ENCODE assay signal across 15 mouse cellular contexts in the genomic region with DNA sequence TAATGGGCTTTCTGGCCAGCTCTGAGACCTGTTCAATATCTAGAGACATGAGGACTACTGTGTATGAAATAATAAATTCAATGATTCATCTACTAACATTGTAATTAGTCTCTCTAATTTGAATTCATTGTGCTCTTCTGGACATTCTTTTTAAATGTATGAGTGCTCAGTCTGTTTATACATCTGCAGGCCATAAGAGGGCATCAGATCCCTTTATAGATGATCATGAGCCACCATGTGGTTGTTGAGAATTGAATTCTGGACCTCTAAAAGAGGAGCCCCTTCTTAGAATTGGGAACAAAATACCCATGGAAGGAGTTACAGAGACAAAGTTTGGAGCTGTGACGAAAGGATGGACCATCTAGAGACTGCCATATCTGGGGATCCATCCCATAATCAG.
DNase-seq lines count a peak whose midpoint lies in the region; ATAC-seq and TF ChIP-seq lines count a peak whose summit lies in the region.
"Had no signal": no experiment of that assay in that cellular context is flagged by ENCODE, and none has a peak within 500 bp of the region (broad histone marks: within the 10 kb centered on the region; RNA-seq: fewer than 3 reads in every experiment).

No protein-coding gene starts in this region.

- TF ChIP-seq POLR2A in brain, embryonic 14.5 days (IDR thresholded peaks at IDR 0.05; ENCODE audit: borderline replicate concordance, extremely low read depth, insufficient read depth, insufficient read length, poor library complexity, severe bottlenecking): no peak

- H3K4me1 ChIP-seq in forebrain, embryonic 12.5 days: no peaks in the 10 kb centered on the region
- no peaks in the 10 kb centered on the region for H3K4me1 ChIP-seq in forebrain, embryonic 11.5 days (replicated peaks; ENCODE audit: control insufficient read depth, insufficient read depth, low read length)
- no peaks in the 10 kb centered on the region for H3K4me1 ChIP-seq in lung, postnatal 0 days (ENCODE audit: insufficient read depth, low read depth, low read length)
- H3K4me1 ChIP-seq: embryonic facial prominence, embryonic 12.5 days; limb, embryonic 15.5 days; midbrain, embryonic 10.5 days; stomach, embryonic 15.5 days had no signal

- TF ChIP-seq EP300 in lung, postnatal 0 days (IDR thresholded peaks at IDR 0.05): no peak

- H3K9ac ChIP-seq in forebrain, embryonic 12.5 days: no peak overlapping the region
- no peak overlapping the region for H3K9ac ChIP-seq in forebrain, embryonic 11.5 days (ENCODE audit: low read length)
- no peak overlapping the region for H3K9ac ChIP-seq in lung, postnatal 0 days (replicated peaks; ENCODE audit: low read depth)
- H3K9ac ChIP-seq: embryonic facial prominence, embryonic 12.5 days; limb, embryonic 15.5 days; stomach, embryonic 15.5 days had no signal

- H3K36me3 ChIP-seq in forebrain, embryonic 12.5 days (replicated peaks): no peaks in the 10 kb centered on the region
- H3K36me3 ChIP-seq in forebrain, embryonic 11.5 days (ENCODE audit: control insufficient read depth, insufficient read depth, low read length): no peaks in the 10 kb centered on the region
- H3K36me3 ChIP-seq in lung, postnatal 0 days (ENCODE audit: insufficient read depth, low read length): no peaks in the 10 kb centered on the region
- H3K36me3 ChIP-seq: embryonic facial prominence, embryonic 12.5 days; limb, embryonic 15.5 days; midbrain, embryonic 10.5 days; stomach, embryonic 15.5 days had no signal

- DNase-seq in forebrain, embryonic 11.5 days (ENCODE audit: low spot score): no peak
- peak; percentile 26 for DNase-seq in lung, postnatal 0 days (ENCODE audit: low spot score)
- no peak for DNase-seq in lung, postnatal 4 days
- DNase-seq in brain, embryonic 14.5 days (ENCODE audit: low read depth): peak; percentile 68
- peak; percentile 61 for DNase-seq in retina, embryonic 14.5 days (ENCODE audit: low spot score)
- DNase-seq in adrenal gland, postnatal 10 days: no peak
- DNase-seq: adrenal gland, adult 2 months; gastrocnemius, postnatal 36 days had no signal

- no peak overlapping the region for H3K4me2 ChIP-seq in forebrain, embryonic 12.5 days
- no peak overlapping the region for H3K4me2 ChIP-seq in forebrain, embryonic 11.5 days (ENCODE audit: low read depth, low read length, severe bottlenecking)
- no peak overlapping the region for H3K4me2 ChIP-seq in lung, postnatal 0 days (replicated peaks; ENCODE audit: low read depth, low read length)
- H3K4me2 ChIP-seq: embryonic facial prominence, embryonic 12.5 days; limb, embryonic 15.5 days; stomach, embryonic 15.5 days had no signal

- WGBS in forebrain, embryonic 12.5 days: 77% methylated on average over 1 of the region's 1 CpGs
- 91% methylated on average over 1 of the region's 1 CpGs for WGBS in forebrain, embryonic 11.5 days
- no CpG with 5 or more reads among the region's 1 CpGs for WGBS in lung, postnatal 0 days

- no peaks in the 10 kb centered on the region for H3K9me3 ChIP-seq in forebrain, embryonic 12.5 days
- no peaks in the 10 kb centered on the region for H3K9me3 ChIP-seq in forebrain, embryonic 11.5 days (ENCODE audit: control insufficient read depth, low read length)
- no peaks in the 10 kb centered on the region for H3K9me3 ChIP-seq in lung, postnatal 0 days (ENCODE audit: low read length)
- H3K9me3 ChIP-seq: embryonic facial prominence, embryonic 12.5 days; limb, embryonic 15.5 days; midbrain, embryonic 10.5 days; stomach, embryonic 15.5 days had no signal

- no peak overlapping the region for H3K4me3 ChIP-seq in forebrain, embryonic 12.5 days (replicated peaks)
- H3K4me3 ChIP-seq in forebrain, embryonic 11.5 days (ENCODE audit: low read depth, low read length): no peak overlapping the region
- no peak overlapping the region for H3K4me3 ChIP-seq in lung, postnatal 0 days (ENCODE audit: low read depth, low read length)
- H3K4me3 ChIP-seq: embryonic facial prominence, embryonic 12.5 days; limb, embryonic 15.5 days; midbrain, embryonic 10.5 days; stomach, embryonic 15.5 days had no signal

- H3K27ac ChIP-seq in forebrain, embryonic 12.5 days: no peak overlapping the region
- H3K27ac ChIP-seq in forebrain, embryonic 11.5 days (ENCODE audit: low read depth, low read length): no peak overlapping the region
- no peak overlapping the region for H3K27ac ChIP-seq in lung, postnatal 0 days (ENCODE audit: low read length)
- H3K27ac ChIP-seq: embryonic facial prominence, embryonic 12.5 days; limb, embryonic 15.5 days; midbrain, embryonic 10.5 days; stomach, embryonic 15.5 days had no signal

- ATAC-seq in forebrain, embryonic 12.5 days (ENCODE audit: low FRiP score): 0 out of 2 replicates have a peak, but pooled peaks have one; percentile 63
- ATAC-seq in forebrain, embryonic 11.5 days (replicated peaks; ENCODE audit: low FRiP score): no peak
- ATAC-seq in lung, postnatal 0 days: no peak
- no peak for ATAC-seq in inflammation-experienced regulatory T-cells, adult 6 months
- ATAC-seq: CD4-positive, CD25-positive, alpha-beta regulatory T cell, adult 4 months had no signal

- peak; percentile 58 for TF ChIP-seq CTCF in lung, postnatal 0 days (IDR thresholded peaks at IDR 0.05)
- peak; percentile 34; the same call in 1 of the 2 replicates for TF ChIP-seq CTCF in brain, embryonic 14.5 days (IDR thresholded peaks at IDR 0.05; ENCODE audit: borderline replicate concordance, extremely low read depth, insufficient read depth, insufficient read length)

- H3K27me3 ChIP-seq in forebrain, embryonic 12.5 days: no peaks in the 10 kb centered on the region
- H3K27me3 ChIP-seq in forebrain, embryonic 11.5 days (ENCODE audit: control insufficient read depth, insufficient read depth, low read length): no peaks in the 10 kb centered on the region
- H3K27me3 ChIP-seq in lung, postnatal 0 days (replicated peaks; ENCODE audit: insufficient read depth, low read length): no peaks in the 10 kb centered on the region
- H3K27me3 ChIP-seq: embryonic facial prominence, embryonic 12.5 days; limb, embryonic 15.5 days; stomach, embryonic 15.5 days had no signal

Comparison
In these comparisons a context has a peak if more than half of its experiments do, and no peak if none do; other contexts are left out.
1. DNase-seq: peak in lung, postnatal 0 days (single experiment), brain, embryonic 14.5 days (single experiment) and retina, embryonic 14.5 days (single experiment); none in forebrain, embryonic 11.5 days (single experiment), lung, postnatal 4 days (0 of 2) and adrenal gland, postnatal 10 days (single experiment).